Mouse (Mus musculus): ENCODE measurements around the gene Ldhd. TPM values are rescaled to one million over a fixed set of nuclear protein-coding genes. Genes with fewer than 3 reads are reported as not detected.

Gene Ldhd
- polyA plus RNA-seq, 1 experiment: 0.68 TPM

GRCm38 (mm10) chr8:111606961-111607360 lies 23.2 kb downstream of the Ldhd start:
- TF ChIP-seq CTCF (IDR thresholded peaks at IDR 0.05; ENCODE audit: borderline replicate concordance, extremely low read depth, insufficient read depth, insufficient read length) (no peak), POLR2A (IDR thresholded peaks at IDR 0.05; ENCODE audit: borderline replicate concordance, extremely low read depth, insufficient read depth, insufficient read length, poor library complexity, severe bottlenecking) (no peak)
- no peak for DNase-seq (ENCODE audit: low read depth)

DNA sequence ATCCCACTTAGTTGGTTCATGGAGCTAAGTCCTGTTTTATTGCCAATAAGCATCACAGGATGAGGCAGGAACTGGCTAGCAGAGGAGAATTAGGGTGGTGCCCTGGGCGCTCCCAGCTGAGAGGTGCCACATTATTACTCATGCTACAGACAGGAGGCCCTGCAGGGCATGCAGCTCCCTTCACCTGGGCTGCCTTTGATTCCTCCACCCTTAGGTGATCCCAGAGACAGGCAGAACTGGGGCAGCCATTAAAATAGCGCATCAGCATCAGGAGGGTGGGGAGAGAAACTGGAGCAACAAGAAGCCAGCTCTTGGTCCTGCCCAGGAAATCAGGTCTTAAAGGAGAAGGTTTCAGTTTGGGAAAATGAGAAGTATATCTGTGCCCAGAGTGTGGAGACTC lies 25.2 kb downstream of the Ldhd start:
- no peak for TF ChIP-seq CTCF (IDR thresholded peaks at IDR 0.05; ENCODE audit: borderline replicate concordance, extremely low read depth, insufficient read depth, insufficient read length)
- no peak for TF ChIP-seq POLR2A (IDR thresholded peaks at IDR 0.05; ENCODE audit: borderline replicate concordance, extremely low read depth, insufficient read depth, insufficient read length, poor library complexity, severe bottlenecking)
- DNase-seq (ENCODE audit: low read depth): no peak

- DNase-seq (ENCODE audit: low read depth): peak; percentile 58
- TF ChIP-seq POLR2A (IDR thresholded peaks at IDR 0.05; ENCODE audit: borderline replicate concordance, extremely low read depth, insufficient read depth, insufficient read length, poor library complexity, severe bottlenecking) (no peak), CTCF (IDR thresholded peaks at IDR 0.05; ENCODE audit: borderline replicate concordance, extremely low read depth, insufficient read depth, insufficient read length) (no peak)
Measured at GRCm38 (mm10) chr8:111602050-111602449, 28.1 kb downstream of the Ldhd start.

DNA sequence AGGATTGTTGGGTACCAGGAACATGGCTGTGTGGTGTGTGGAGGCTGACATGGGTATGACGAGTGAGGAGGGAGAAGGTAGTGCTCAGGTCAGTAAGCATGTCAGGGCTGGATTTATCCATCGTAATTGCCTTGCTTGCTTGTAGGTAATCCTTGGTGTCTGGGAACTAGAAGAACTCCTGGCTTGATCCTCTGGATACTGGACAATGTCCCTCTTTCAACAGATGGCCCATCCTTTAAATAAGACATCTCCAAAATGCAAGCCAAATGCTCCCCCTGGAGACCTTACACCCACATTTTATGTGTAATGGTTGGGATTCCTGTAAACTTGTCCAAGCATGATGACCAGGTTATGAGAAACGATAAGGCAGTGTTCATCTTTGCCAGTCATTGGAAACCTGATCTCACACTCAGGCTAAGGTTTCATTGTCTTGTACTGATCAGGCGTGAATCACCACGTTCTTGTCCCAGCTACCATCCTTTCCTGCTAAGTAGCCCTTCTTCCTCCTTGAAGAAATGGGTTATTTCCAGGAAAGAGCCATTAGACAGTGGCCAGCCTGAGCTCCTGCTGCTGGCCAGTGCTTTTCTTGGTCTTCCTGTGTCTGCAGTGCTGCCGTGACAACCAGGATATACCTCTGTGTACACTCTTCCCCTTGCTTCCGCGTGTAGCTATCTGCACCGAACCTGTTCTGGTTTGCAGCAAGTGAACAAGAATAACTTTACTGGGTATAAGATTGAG lies 30.3 kb downstream of the Ldhd start:
- no peak for TF ChIP-seq CTCF (IDR thresholded peaks at IDR 0.05; ENCODE audit: borderline replicate concordance, extremely low read depth, insufficient read depth, insufficient read length)
- no peak for TF ChIP-seq POLR2A (IDR thresholded peaks at IDR 0.05; ENCODE audit: borderline replicate concordance, extremely low read depth, insufficient read depth, insufficient read length, poor library complexity, severe bottlenecking)
- no peak for DNase-seq (ENCODE audit: low read depth)

- DNase-seq (ENCODE audit: low read depth): no peak
- TF ChIP-seq POLR2A (IDR thresholded peaks at IDR 0.05; ENCODE audit: borderline replicate concordance, extremely low read depth, insufficient read depth, insufficient read length, poor library complexity, severe bottlenecking) (no peak), CTCF (IDR thresholded peaks at IDR 0.05; ENCODE audit: borderline replicate concordance, extremely low read depth, insufficient read depth, insufficient read length) (no peak)
Measured at GRCm38 (mm10) chr8:111597310-111597709, 32.9 kb downstream of the Ldhd start.

- DNase-seq (ENCODE audit: low read depth): no peak
- TF ChIP-seq POLR2A (IDR thresholded peaks at IDR 0.05; ENCODE audit: borderline replicate concordance, extremely low read depth, insufficient read depth, insufficient read length, poor library complexity, severe bottlenecking) (no peak), CTCF (IDR thresholded peaks at IDR 0.05; ENCODE audit: borderline replicate concordance, extremely low read depth, insufficient read depth, insufficient read length) (no peak)
Measured at GRCm38 (mm10) chr8:111596485-111596821, 33.7 kb downstream of the Ldhd start.

DNA sequence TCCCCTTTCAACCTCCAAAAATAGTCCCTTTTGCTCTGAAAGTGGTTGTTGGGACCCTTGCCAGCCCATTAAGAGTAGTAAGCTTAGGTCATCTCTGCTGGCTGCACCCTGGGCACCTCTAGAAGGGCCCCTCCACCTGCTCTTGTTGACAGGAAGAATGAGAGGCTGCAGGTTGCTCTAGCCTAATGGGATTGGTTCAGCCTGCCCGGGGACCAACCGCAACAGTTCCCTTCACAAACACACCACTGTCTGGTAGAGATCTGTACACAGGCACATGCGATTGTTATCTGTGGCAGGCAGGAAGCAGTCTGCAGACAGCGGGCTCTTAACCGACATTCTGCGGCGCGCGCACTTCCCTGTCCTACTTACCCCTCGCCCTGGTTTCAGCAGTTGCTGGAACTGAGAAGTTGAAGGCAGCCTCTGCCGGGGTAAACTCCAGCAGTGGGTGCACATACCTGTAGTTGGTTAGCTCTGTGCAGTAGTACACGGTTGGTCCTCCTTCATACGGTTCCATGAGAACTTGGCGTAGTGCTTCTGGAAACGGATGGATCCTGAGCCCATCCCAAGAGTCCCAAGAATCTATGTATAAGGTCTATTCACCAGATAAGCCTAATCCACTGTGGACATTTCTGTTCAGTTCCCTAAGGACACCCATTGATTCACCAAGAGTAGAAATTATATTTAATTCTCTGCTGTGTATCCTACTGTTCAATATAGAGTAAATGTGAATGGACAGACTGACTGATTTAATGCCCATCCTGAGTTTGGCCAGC lies 34.3 kb downstream of the Ldhd start:
- DNase-seq (ENCODE audit: low read depth): no peak
- TF ChIP-seq CTCF (IDR thresholded peaks at IDR 0.05; ENCODE audit: borderline replicate concordance, extremely low read depth, insufficient read depth, insufficient read length) (no peak), POLR2A (IDR thresholded peaks at IDR 0.05; ENCODE audit: borderline replicate concordance, extremely low read depth, insufficient read depth, insufficient read length, poor library complexity, severe bottlenecking) (no peak)

DNA sequence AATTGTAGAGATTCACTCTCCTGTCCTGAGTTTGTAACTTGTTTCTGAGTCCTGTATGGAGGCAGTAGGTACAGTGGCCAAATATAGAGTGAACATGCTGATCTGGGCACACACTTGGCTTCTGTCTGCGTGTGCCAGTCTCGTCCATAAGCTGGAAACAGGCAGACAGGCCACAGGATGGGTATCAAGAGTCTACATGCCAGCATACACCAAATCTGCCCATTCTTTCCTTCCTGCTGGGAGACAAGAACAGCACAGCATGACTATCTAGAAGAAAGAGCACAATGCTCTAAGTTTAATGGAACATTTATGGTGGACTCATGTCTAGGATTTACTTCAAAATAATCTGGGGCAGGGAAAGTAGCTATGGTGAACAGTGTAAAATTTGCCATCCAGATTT lies 35.2 kb downstream of the Ldhd start:
- TF ChIP-seq CTCF (IDR thresholded peaks at IDR 0.05; ENCODE audit: borderline replicate concordance, extremely low read depth, insufficient read depth, insufficient read length) (no peak), POLR2A (IDR thresholded peaks at IDR 0.05; ENCODE audit: borderline replicate concordance, extremely low read depth, insufficient read depth, insufficient read length, poor library complexity, severe bottlenecking) (no peak)

DNA sequence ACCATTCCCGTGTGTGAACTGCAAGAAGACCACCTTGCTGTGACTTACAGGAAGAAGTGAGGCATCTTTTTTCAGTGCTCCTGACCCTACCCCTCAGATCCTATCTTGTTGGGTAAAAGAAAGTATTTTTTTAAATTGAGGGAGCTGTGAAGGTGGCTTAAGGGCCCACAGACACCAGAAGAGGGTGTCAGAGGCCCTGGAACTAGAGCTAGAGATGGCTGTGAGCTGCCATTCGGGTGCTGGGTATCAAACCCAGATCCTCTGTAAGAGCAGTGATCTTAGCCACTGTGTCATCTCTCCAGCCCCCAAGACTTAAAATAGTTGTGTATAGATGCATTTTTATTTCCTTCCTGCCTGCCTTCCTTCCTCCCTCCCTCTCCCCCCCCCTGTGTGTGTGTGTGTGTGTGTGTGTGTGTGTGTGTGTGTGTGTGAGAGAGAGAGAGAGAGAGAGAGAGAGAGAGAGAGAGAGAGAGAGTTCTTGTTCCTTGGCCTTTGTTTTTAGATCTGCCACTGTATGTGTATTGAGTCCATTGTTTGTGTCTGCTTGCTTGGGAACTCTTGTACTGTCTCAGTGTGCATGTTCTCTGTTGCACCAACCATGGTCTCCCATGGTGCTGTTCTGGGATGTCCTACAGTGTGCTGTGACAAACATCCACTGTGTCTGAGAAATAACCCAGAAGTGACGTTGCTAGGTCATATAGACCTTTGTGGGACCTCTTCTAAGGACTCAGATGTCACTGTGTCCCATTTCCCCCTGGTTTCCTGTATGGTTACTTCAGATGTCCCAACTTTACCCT lies 35.9 kb downstream of the Ldhd start:
- TF ChIP-seq POLR2A (IDR thresholded peaks at IDR 0.05; ENCODE audit: borderline replicate concordance, extremely low read depth, insufficient read depth, insufficient read length, poor library complexity, severe bottlenecking) (no peak), CTCF (IDR thresholded peaks at IDR 0.05; ENCODE audit: borderline replicate concordance, extremely low read depth, insufficient read depth, insufficient read length) (no peak)
- DNase-seq (ENCODE audit: low read depth): no peak

More for the DNA sequence above, 35.2 kb downstream of the Ldhd start:
- no peak for DNase-seq (ENCODE audit: low read depth)

- DNase-seq (ENCODE audit: low read depth): no peak
- TF ChIP-seq CTCF (IDR thresholded peaks at IDR 0.05; ENCODE audit: borderline replicate concordance, extremely low read depth, insufficient read depth, insufficient read length) (no peak), POLR2A (IDR thresholded peaks at IDR 0.05; ENCODE audit: borderline replicate concordance, extremely low read depth, insufficient read depth, insufficient read length, poor library complexity, severe bottlenecking) (no peak)
Measured at GRCm38 (mm10) chr8:111592390-111592910, 37.7 kb downstream of the Ldhd start.

- DNase-seq (ENCODE audit: low read depth): no peak
- TF ChIP-seq POLR2A (IDR thresholded peaks at IDR 0.05; ENCODE audit: borderline replicate concordance, extremely low read depth, insufficient read depth, insufficient read length, poor library complexity, severe bottlenecking): no peak
- no peak for TF ChIP-seq CTCF (IDR thresholded peaks at IDR 0.05; ENCODE audit: borderline replicate concordance, extremely low read depth, insufficient read depth, insufficient read length)
Measured at GRCm38 (mm10) chr8:111591176-111591575, 39.0 kb downstream of the Ldhd start.
